Mouse (Mus musculus): Measurements from ENCODE around the gene Hoxd11. TPM values are rescaled to one million over a fixed set of nuclear protein-coding genes. Genes with fewer than 3 reads are reported as not detected.

The Hoxd11 gene
- polyA plus RNA-seq, 1 experiment from 2014 or later: not detected

DNA sequence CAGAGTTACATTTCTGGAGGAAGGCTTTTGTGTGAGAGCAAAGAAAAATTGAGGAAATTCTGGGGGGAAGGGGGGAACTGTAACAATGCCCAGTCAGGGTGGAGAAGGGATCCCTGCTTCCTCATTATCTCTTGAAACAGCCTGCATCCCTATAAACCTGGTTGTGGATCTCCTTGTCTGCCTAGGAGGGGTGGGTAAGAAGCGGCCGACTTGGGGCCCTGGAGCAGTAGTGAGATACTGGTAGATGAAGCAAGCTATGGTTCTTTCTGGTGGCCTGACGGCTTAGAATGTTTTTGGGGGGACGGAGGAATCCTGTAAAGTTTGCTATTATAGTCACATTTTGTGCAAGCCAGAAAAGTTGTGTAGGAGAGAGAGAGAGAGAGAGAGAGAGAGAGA is 14.1 kb downstream of the Hoxd11 start:
- Histone ChIP-seq H3K27me3 (replicated peaks; ENCODE audit: insufficient read depth, low read length) (peaks cover 95% of the 10 kb centered on the region), H3K9ac (replicated peaks; ENCODE audit: low read depth) (no peak overlapping the region), H3K9me3 (ENCODE audit: low read length) (no peaks in the 10 kb centered on the region), H3K4me3 (ENCODE audit: low read depth, low read length) (no peak overlapping the region), H3K4me2 (replicated peaks; ENCODE audit: low read depth, low read length) (no peak overlapping the region), H3K4me1 (ENCODE audit: insufficient read depth, low read depth, low read length) (0 out of 2 replicates have a peak, but pooled peaks cover 5% of the 10 kb centered on the region), H3K27ac (ENCODE audit: low read length) (no peak overlapping the region), H3K36me3 (ENCODE audit: insufficient read depth, low read length) (no peaks in the 10 kb centered on the region)
- WGBS: 13% methylated on average over 4 of the region's 4 CpGs
- DNase-seq (ENCODE audit: low spot score) (no peak), ATAC-seq (no peak)
- TF ChIP-seq EP300 (IDR thresholded peaks at IDR 0.05) (no peak), CTCF (IDR thresholded peaks at IDR 0.05) (no peak)

- Histone ChIP-seq H3K9ac (replicated peaks; ENCODE audit: low read depth) (no peak overlapping the region), H3K27ac (ENCODE audit: low read length) (no peak overlapping the region), H3K9me3 (ENCODE audit: low read length) (no peaks in the 10 kb centered on the region), H3K4me1 (ENCODE audit: insufficient read depth, low read depth, low read length) (0 out of 2 replicates have a peak, but pooled peaks cover 5% of the 10 kb centered on the region), H3K4me2 (replicated peaks; ENCODE audit: low read depth, low read length) (no peak overlapping the region), H3K36me3 (ENCODE audit: insufficient read depth, low read length) (no peaks in the 10 kb centered on the region), H3K4me3 (ENCODE audit: low read depth, low read length) (no peak overlapping the region), H3K27me3 (replicated peaks; ENCODE audit: insufficient read depth, low read length) (peaks cover 95% of the 10 kb centered on the region)
- 3% methylated on average over 16 of the region's 16 CpGs for WGBS
- TF ChIP-seq CTCF (IDR thresholded peaks at IDR 0.05): peak; percentile 53
- no peak for TF ChIP-seq EP300 (IDR thresholded peaks at IDR 0.05)
- no peak for DNase-seq (ENCODE audit: low spot score)
- ATAC-seq: no peak
These were observed 14.7 kb downstream of the Hoxd11 start for GRCm38 (mm10) chr2:74694066-74694465.

- H3K36me3 ChIP-seq (ENCODE audit: insufficient read depth, low read length): no peaks in the 10 kb centered on the region
- no peak overlapping the region for H3K9ac ChIP-seq (replicated peaks; ENCODE audit: low read depth)
- peaks cover 97% of the 10 kb centered on the region for H3K27me3 ChIP-seq (replicated peaks; ENCODE audit: insufficient read depth, low read length)
- H3K4me1 ChIP-seq (ENCODE audit: insufficient read depth, low read depth, low read length): 0 out of 2 replicates have a peak, but pooled peaks cover 5% of the 10 kb centered on the region
- DNase-seq (ENCODE audit: low spot score) (no peak), ATAC-seq (no peak)
- H3K4me3 ChIP-seq (ENCODE audit: low read depth, low read length): no peak overlapping the region
- no peak overlapping the region for H3K27ac ChIP-seq (ENCODE audit: low read length)
- no peaks in the 10 kb centered on the region for H3K9me3 ChIP-seq (ENCODE audit: low read length)
- WGBS: 9% methylated on average over 1 of the region's 1 CpGs
- no peak overlapping the region for H3K4me2 ChIP-seq (replicated peaks; ENCODE audit: low read depth, low read length)
- TF ChIP-seq CTCF (IDR thresholded peaks at IDR 0.05) (no peak), EP300 (IDR thresholded peaks at IDR 0.05) (no peak)
These were observed 16.0 kb downstream of the Hoxd11 start for GRCm38 (mm10) chr2:74695383-74695782.

DNA sequence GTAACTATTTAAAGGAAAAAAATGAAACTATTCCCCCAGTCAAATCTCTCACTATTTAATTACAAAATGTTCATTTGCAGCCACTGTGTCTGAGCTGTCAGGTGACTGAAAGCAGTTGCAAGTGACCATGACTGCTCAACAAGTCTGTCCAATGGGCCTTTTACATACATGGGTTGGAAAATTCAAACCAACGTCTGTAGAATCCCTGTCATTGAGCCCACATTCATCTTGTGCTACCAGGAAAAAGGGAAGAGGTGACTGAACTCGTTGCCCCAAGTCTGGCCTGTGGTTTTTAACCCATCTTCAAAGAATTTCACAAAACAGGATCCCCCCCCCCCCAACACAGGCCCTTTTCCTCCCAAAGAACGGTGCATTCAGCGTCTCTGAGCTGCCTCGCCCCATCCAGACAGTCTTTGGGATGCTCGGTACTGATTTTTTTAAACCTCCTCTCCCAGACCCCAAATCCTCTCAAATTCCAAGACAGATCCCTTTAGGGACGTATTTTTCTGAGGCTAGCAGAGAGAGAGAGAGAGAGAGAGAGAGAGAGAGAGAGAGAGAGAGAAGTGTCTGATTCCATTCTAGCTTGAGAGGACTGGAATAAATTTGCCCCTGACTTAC is 16.6 kb downstream of the Hoxd11 start:
- no peak for TF ChIP-seq EP300 (IDR thresholded peaks at IDR 0.05)
- no peak overlapping the region for H3K4me2 ChIP-seq (replicated peaks; ENCODE audit: low read depth, low read length)
- no peak overlapping the region for H3K9ac ChIP-seq (replicated peaks; ENCODE audit: low read depth)
- 7% methylated on average over 7 of the region's 7 CpGs for WGBS
- H3K9me3 ChIP-seq (ENCODE audit: low read length): no peaks in the 10 kb centered on the region
- ATAC-seq: no peak
- no peak overlapping the region for H3K27ac ChIP-seq (ENCODE audit: low read length)
- H3K4me3 ChIP-seq (ENCODE audit: low read depth, low read length): no peak overlapping the region
- peaks cover 97% of the 10 kb centered on the region for H3K27me3 ChIP-seq (replicated peaks; ENCODE audit: insufficient read depth, low read length)
- no peaks in the 10 kb centered on the region for H3K36me3 ChIP-seq (ENCODE audit: insufficient read depth, low read length)
- DNase-seq (ENCODE audit: low spot score): no peak
- H3K4me1 ChIP-seq (ENCODE audit: insufficient read depth, low read depth, low read length): 0 out of 2 replicates have a peak, but pooled peaks cover 5% of the 10 kb centered on the region

- Histone ChIP-seq H3K9ac (replicated peaks; ENCODE audit: low read depth) (no peak overlapping the region), H3K4me2 (replicated peaks; ENCODE audit: low read depth, low read length) (no peak overlapping the region), H3K36me3 (ENCODE audit: insufficient read depth, low read length) (no peaks in the 10 kb centered on the region), H3K4me3 (ENCODE audit: low read depth, low read length) (no peak overlapping the region), H3K27me3 (replicated peaks; ENCODE audit: insufficient read depth, low read length) (peaks cover 96% of the 10 kb centered on the region), H3K9me3 (ENCODE audit: low read length) (no peaks in the 10 kb centered on the region), H3K4me1 (ENCODE audit: insufficient read depth, low read depth, low read length) (0 out of 2 replicates have a peak, but pooled peaks cover 5% of the 10 kb centered on the region), H3K27ac (ENCODE audit: low read length) (no peak overlapping the region)
- 2% methylated on average over 34 of the region's 34 CpGs for WGBS
- no peak for DNase-seq (ENCODE audit: low spot score)
- no peak for ATAC-seq
- TF ChIP-seq EP300 (IDR thresholded peaks at IDR 0.05) (no peak), CTCF (IDR thresholded peaks at IDR 0.05) (no peak)
These were observed 17.3 kb downstream of the Hoxd11 start for GRCm38 (mm10) chr2:74696442-74697335.

DNA sequence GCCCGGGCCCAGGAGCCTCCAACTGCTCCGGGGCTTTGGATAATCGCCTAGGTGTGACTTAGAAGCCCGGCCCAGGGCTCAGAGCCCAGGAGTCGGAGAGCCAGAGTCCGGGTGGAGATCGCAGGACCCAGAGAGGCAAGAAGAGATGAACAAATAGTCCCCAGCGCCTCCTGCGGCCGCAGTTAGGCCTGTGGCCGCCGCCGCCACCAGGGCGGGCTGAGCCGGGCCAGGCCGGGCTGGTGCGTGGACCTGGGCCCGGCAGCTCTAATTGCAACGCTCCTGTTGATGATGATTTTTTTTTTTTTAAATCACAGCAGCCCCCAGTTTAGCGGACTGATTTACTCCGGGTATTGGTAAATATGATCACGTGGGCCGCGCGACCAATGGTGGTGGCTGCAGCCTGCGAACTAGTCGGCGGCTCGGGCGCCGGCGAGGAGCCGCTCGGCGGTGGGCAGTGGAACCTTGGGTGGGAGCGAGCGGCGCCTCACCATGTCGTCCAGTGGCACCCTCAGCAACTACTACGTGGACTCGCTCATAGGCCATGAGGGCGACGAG is 18.3 kb downstream of the Hoxd11 start, which contains the start of gene Hoxd9:
Hoxd9 (plus strand) TSS at position 161 of the 555 bp plus-strand sequence.
- Histone ChIP-seq H3K36me3 (ENCODE audit: insufficient read depth, low read length) (no peaks in the 10 kb centered on the region), H3K27ac (ENCODE audit: low read length) (no peak within 1 kb of the TSS), H3K27me3 (replicated peaks; ENCODE audit: insufficient read depth, low read length) (peaks cover 89% of the 10 kb centered on the region), H3K4me3 (ENCODE audit: low read depth, low read length) (peak within 1 kb of the TSS; percentile 28), H3K4me2 (replicated peaks; ENCODE audit: low read depth, low read length) (peak within 1 kb of the TSS; percentile 52), H3K9me3 (ENCODE audit: low read length) (no peaks in the 10 kb centered on the region), H3K4me1 (ENCODE audit: insufficient read depth, low read depth, low read length) (0 out of 2 replicates have a peak, but pooled peaks cover 5% of the 10 kb centered on the region), H3K9ac (replicated peaks; ENCODE audit: low read depth) (no peak within 1 kb of the TSS)
- WGBS: 1% methylated on average over 35 of the region's 43 CpGs
- TF ChIP-seq CTCF (IDR thresholded peaks at IDR 0.05) (peak; percentile 29; the same call in 1 of the 2 replicates), EP300 (IDR thresholded peaks at IDR 0.05) (no peak)
- no peak for DNase-seq (ENCODE audit: low spot score)
- ATAC-seq: peak; percentile 44
